Mouse (Mus musculus): ENCODE measurements at regions not wholly inside any gene's neighbourhood (a gene's known extent, or its start where the extent isn't known, plus 50 kb on each side); places are given as distances from the start of the nearest gene placed in this dataset.

- TF ChIP-seq CTCF (conservative IDR thresholded peaks at IDR 0.05; ENCODE audit: low read length) (no peak), NANOG (IDR thresholded peaks at IDR 0.05; ENCODE audit: borderline replicate concordance, low read length) (no peak), POU5F1 (IDR thresholded peaks at IDR 0.05; ENCODE audit: borderline replicate concordance, low read length) (no peak)
These were observed 52.5 kb upstream of the Slc44a3 start for GRCm38 (mm10) chr3:121584736-121585151.
